Mouse (Mus musculus) hindbrain, embryonic 12.5 days (tissue): ENCODE measurements around the gene C2cd2l. TPM values are rescaled to one million over a fixed set of nuclear protein-coding genes. Genes with fewer than 3 reads are reported as not detected.
"Not testable (repeated sequence)": the region's sequence is repeated elsewhere in the genome, so short reads cannot be mapped to it uniquely, and the experiment has no call there.

ENCODE experiments used
- ATAC-seq: fragments of 200-750 bp; cut with Nextera tagmentation; 2 replicates; pipeline ENCODE4 v1.8.0; 2017; ENCODE audit warnings: moderate TSS enrichment; ENCODE audit not compliant: low FRiP score
- H3K27ac ChIP-seq: fragments of 300-500 bp; sonication (generic); 2 replicates; pipeline ENCODE4 v1.5.1; 2016; ENCODE audit warnings: mild to moderate bottlenecking
- H3K27me3 ChIP-seq: fragments of 300-500 bp; sonication (generic); 2 replicates; pipeline ENCODE4 v1.6.1; 2016; ENCODE audit warnings: mild to moderate bottlenecking
- H3K36me3 ChIP-seq: fragments of 300-500 bp; sonication (generic); 2 replicates; pipeline ENCODE4 v1.6.1; 2016; ENCODE audit warnings: mild to moderate bottlenecking
- H3K4me1 ChIP-seq: fragments of 300-500 bp; sonication (generic); 2 replicates; pipeline ENCODE4 v1.6.1; 2016
- H3K4me2 ChIP-seq: fragments of 300-500 bp; sonication (generic); replicated peaks from 2 replicates; pipeline ENCODE4 v1.6.1; 2016; ENCODE audit warnings: mild to moderate bottlenecking
- H3K4me3 ChIP-seq: fragments of 300-500 bp; sonication (generic); 2 replicates; pipeline ENCODE4 v1.5.1; 2016; ENCODE audit warnings: mild to moderate bottlenecking
- H3K9ac ChIP-seq: fragments of 300-500 bp; sonication (generic); 2 replicates; pipeline ENCODE4 v1.6.1; 2016; ENCODE audit warnings: mild to moderate bottlenecking, moderate library complexity
- H3K9me3 ChIP-seq: fragments of 300-500 bp; sonication (generic); replicated peaks from 2 replicates; pipeline ENCODE4 v1.6.1; 2016; ENCODE audit warnings: mild to moderate bottlenecking
- WGBS: fragments of 180-500 bp; shearing (Covaris S2); methylation state at CpG from one replicate; pipeline ENCODE4 v1.1.7; 2016; 5-methylcytosine and 5-hydroxymethylcytosine counted together
- polyA plus RNA-seq: library from polyadenylated mRNA; unstranded; fragments of >200 nt; fragmentation: Nextera tagmentation; extraction: Ambion mirVana; gene quantifications from 2 replicates; pipeline ENCODE4 v1.2.1, GENCODE M21; 2016

Gene C2cd2l
- polyA plus RNA-seq, 1 experiment from 2014 or later = 22.2 TPM

DNA sequence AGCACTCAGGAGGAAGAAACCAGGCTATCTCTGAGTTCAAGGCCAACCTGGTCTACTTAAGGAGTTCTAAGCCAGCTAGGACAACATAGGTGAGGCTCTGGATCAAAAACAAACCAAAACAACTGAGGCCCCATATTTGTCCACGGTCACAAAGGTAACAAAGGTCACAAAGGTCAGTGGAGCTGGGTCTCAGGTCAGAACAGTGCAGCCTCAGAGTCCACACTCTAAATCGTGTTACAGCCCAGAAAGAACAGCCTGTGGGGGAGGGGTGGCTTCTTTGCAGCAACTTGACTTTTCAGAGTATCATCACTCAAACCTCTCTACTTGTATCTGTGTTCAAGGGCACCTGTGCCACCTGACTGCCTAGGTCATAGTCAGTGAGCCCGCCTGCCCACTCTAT is 10.3 kb downstream of the C2cd2l start:
- H3K27ac ChIP-seq = no peak overlapping the region
- peaks cover 9% of the 10 kb centered on the region; the same call in 1 of the 2 replicates for H3K27me3 ChIP-seq
- H3K36me3 ChIP-seq = peaks cover 27% of the 10 kb centered on the region
- no peaks in the 10 kb centered on the region for H3K9me3 ChIP-seq
- no peak overlapping the region for H3K9ac ChIP-seq
- ATAC-seq = no peak
- no peak overlapping the region for H3K4me2 ChIP-seq
- WGBS = 68% methylated on average over 3 of the region's 3 CpGs
- H3K4me1 ChIP-seq = peaks cover 15% of the 10 kb centered on the region
- H3K4me3 ChIP-seq = no peak overlapping the region

DNA sequence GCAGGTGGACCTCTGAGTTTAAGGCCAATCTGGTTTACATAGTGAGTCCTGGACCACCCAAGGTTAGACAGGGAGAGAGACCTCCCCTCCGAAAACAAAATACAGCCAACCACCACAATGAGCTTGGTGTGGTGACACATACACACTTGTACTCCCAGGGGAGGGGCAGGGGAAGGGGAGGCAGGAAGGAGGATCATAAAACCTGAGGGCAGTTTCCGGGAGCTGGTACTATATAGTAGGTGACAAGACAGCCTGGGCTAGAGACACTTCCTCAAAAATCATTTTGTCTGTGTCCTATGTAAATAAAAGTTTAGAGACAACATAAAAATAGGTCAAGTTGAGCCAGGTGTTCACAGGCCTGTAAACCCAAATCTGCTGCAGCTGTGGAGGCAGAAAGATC is 12.8 kb downstream of the C2cd2l start:
- Histone ChIP-seq H3K9ac (no peak overlapping the region), H3K36me3 (peaks cover 10% of the 10 kb centered on the region), H3K4me1 (peaks cover 20% of the 10 kb centered on the region), H3K9me3 (no peaks in the 10 kb centered on the region), H3K27me3 (peaks cover 9% of the 10 kb centered on the region; the same call in 1 of the 2 replicates), H3K4me3 (no peak overlapping the region), H3K27ac (no peak overlapping the region), H3K4me2 (no peak overlapping the region)
- WGBS = 92% methylated on average over 2 of the region's 2 CpGs
- ATAC-seq = no peak

DNA sequence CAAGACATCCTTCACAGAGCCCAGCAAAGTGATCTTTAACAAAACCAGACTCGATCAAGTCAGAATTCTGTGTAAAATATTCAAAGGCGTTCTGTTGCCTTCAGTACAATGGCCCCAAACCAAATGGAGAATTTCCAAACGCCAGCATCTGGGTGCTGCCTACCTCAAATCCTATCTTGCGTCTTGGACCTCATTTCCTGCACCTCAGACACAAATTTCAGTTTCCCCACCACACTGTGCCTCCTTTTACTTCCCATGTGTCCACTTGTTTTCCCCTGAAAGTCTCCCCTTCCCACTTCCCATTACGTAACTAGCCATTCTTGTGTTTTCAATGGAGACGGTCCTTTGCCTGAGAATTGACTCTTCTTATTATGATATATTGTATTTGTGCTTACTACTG is 13.6 kb downstream of the C2cd2l start:
- peaks cover 16% of the 10 kb centered on the region for H3K4me1 ChIP-seq
- 91% methylated on average over 6 of the region's 6 CpGs for WGBS

DNA sequence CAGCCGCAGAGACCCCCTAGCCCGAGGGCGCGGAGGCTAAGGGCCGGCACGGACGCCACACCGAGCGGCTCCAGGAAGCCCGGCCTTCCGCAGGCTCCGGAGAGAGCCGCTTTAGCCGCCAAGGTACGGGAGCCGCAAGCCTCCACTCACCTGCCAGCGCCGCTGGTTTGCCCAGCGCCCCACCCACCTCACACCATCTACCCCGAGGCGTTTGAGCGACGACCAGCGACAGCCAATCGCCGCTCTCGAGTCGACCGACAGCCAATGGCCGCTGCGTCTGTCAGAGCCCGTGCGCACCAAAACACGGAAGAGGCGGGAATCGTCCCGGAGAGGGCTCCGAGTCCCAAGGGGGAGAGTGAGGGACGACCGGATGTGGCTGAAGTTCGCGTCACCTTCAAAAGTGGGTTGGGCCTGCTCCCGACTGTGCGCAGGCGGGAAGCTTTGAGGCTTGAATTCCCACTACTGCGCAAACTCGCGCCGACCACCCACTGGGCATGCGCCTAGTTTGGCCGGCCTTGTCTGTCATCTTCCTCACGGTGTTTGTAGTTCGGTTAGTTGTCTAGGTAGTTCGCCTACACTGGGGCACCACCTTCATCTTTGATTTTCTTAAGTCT is 14.5 kb downstream of the C2cd2l start, which contains the start of gene Hinfp:
Hinfp (minus strand) TSS at position 206 of the 614 bp plus-strand sequence.
- under 1% methylated on average over 52 of the region's 54 CpGs for WGBS
- Histone ChIP-seq H3K9me3 (no peaks in the 10 kb centered on the region), H3K9ac (peak within 1 kb of the TSS; percentile 95), H3K4me1 (peaks cover 8% of the 10 kb centered on the region), H3K36me3 (peaks cover 20% of the 10 kb centered on the region), H3K27me3 (no peaks in the 10 kb centered on the region), H3K4me2 (peak within 1 kb of the TSS; percentile 58), H3K4me3 (peak within 1 kb of the TSS; percentile 95), H3K27ac (peak within 1 kb of the TSS; percentile 84)
- ATAC-seq = peak; percentile 99

More for the DNA sequence above, 13.6 kb downstream of the C2cd2l start:
- Histone ChIP-seq H3K27ac (no peak overlapping the region), H3K9ac (no peak overlapping the region), H3K4me2 (no peak overlapping the region), H3K36me3 (peaks cover 16% of the 10 kb centered on the region), H3K27me3 (peaks cover 6% of the 10 kb centered on the region; the same call in 1 of the 2 replicates), H3K9me3 (no peaks in the 10 kb centered on the region), H3K4me3 (no peak overlapping the region)
- no peak for ATAC-seq

DNA sequence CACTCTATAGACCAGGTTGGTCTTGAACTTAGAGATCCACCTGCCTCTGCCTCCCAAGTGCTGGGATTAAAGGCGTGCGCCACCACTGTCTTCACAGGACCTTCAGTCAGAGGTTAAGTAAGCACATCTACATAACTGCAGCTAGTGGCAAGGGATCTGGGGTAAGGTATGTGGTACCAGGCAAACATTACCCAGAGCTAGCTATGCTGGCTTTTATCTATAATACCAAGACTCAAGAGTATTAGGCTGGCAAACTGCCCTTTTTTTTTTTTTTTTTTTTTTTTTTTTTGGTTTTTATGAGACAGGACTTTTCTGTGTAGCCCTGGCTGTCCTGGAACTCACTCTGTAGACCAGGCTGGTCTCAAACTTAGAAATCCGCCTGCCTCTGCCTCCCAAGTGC is 20.1 kb downstream of the C2cd2l start:
- H3K27ac ChIP-seq, H3K9ac ChIP-seq, H3K4me3 ChIP-seq, H3K27me3 ChIP-seq, H3K4me1 ChIP-seq, ATAC-seq, H3K4me2 ChIP-seq, H3K9me3 ChIP-seq: not testable (repeated sequence)
- WGBS = 99% methylated on average over 3 of the region's 3 CpGs
- peaks cover 71% of the 10 kb centered on the region for H3K36me3 ChIP-seq

DNA sequence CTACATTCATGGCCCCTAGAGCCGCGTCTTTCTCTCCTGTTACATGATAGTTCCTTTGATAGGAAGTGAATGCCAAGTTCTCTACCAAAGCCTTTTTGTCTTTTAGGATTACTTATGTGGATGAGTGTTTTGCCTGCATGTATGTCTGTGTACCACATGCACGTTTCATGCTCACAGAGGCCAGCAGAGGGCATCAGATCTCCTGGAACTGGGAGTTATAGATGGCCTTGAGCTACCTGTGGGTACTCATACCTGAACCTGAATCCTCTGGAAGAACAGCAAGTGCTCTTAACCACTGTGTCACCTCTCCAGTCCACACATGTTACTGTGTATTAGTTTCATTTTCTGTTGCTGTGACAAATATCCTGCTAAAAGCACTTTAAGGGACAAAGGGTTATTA is 27.6 kb downstream of the C2cd2l start:
- Histone ChIP-seq H3K4me2 (no peak overlapping the region), H3K4me1 (peaks cover 12% of the 10 kb centered on the region), H3K9me3 (no peaks in the 10 kb centered on the region), H3K4me3 (no peak overlapping the region), H3K9ac (no peak overlapping the region), H3K36me3 (peaks cover 68% of the 10 kb centered on the region), H3K27ac (no peak overlapping the region), H3K27me3 (no peaks in the 10 kb centered on the region)
- no peak for ATAC-seq
- 69% methylated on average over 3 of the region's 3 CpGs for WGBS

DNA sequence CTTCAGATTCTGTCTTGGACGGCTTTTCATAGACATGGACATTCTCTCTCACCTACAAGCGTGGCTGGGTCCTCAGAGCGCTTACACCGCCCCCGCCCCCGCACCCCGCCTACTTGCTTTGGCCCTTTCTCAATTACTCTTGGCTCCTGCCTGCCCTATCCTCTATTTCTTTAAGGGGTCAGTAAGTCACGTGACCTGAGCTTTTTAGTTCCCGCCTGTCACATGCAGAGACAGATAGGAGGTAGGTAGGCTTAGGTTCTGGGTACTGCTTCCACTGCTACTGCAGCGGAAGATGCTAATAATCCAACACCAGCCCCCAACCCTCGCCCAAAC is 31.2 kb downstream of the C2cd2l start:
- H3K4me1 ChIP-seq = peaks cover 27% of the 10 kb centered on the region
- H3K36me3 ChIP-seq = peaks cover 35% of the 10 kb centered on the region
- H3K9ac ChIP-seq = no peak overlapping the region
- peak overlapping the region; percentile 74; the same call in 1 of the 2 replicates for H3K27ac ChIP-seq
- peak overlapping the region; percentile 90 for H3K4me2 ChIP-seq
- peak overlapping the region; percentile 71 for H3K4me3 ChIP-seq
- H3K27me3 ChIP-seq = peaks cover 16% of the 10 kb centered on the region
- H3K9me3 ChIP-seq = no peaks in the 10 kb centered on the region
- WGBS = 6% methylated on average over 11 of the region's 11 CpGs
- peak; percentile 8; the same call in 1 of the 2 replicates for ATAC-seq

DNA sequence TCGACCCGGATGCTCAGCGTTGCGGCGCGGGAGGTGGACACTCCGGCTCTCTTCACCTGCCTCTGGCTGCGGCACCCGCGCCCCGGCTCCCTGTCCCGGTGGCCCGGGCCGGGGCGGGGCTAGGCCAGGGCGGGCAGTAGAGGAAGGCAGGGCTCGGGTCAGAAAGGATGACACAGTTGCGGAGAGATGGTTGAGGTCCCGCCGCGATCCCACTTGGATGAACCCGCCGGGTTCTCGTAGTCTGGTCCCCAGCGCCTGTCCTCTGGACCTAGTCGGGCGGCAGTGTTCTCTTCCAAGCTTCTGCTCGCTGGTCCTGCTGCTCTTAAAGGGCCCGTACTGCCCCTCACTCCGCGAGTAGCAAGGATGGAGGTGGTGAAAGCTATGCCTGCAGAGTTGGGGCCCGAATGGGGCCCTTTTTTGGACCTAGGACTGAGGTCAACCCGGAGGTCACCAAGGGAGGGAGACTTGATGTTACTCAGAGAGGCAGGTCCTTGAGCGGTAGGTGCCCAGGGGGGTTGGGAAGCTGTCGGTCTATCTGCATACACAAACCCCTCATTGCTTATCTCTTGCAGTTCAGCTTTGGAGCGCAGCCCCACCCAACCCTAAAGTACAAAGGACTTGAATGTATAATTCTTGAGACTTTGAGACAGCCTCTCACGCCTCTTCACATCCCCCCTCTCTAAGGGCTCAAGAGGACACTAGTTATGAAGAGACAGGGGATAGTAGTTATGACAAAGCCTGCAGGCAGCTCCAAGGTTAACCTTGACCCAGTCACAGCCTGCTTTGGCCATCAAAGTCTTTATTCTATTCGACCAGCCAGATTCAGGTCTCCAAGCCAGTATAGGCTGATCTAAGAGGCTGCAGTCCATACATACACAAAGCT is 31.8 kb downstream of the C2cd2l start, which contains the start of gene Abcg4:
Abcg4 (minus strand) TSS at position 540 of the 883 bp plus-strand sequence.
- 1% methylated on average over 36 of the region's 38 CpGs for WGBS

DNA sequence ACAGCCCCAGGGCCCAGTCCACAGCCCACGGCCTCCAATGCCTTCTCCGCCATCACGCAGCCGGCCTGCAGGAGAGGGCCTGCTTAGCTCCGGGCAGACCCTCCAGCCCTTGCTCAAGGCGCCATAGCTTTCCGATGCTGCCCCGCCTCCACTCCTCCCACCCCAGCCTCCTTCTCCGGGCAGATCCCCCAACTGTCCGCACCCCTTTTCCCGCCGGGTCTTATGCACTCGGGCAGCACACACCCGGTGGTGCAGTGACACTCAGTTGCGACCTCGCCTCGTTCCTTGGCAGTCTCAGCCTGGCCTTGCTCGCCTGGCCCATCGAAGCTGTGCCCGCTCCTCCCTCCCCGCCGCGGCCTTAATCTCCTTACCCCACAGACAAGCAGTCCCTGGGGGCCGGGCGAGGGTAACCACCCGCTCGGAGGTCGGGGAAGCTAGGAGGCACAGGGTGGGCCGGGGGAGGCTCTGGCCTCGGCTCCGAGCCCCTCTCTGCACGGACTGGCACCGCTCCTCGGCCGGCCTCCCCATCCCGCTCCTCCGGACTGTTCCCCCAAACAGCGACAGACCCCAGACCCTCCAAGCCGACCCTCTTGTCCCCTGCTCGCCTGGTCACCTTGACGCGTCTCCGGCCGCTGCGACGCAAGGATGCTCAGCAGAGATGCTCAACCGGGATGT is 32.5 kb downstream of the C2cd2l start:
- Histone ChIP-seq H3K36me3 (peaks cover 21% of the 10 kb centered on the region), H3K27me3 (peaks cover 16% of the 10 kb centered on the region), H3K27ac (peak overlapping the region; percentile 74), H3K4me2 (peak overlapping the region; percentile 90), H3K9me3 (no peaks in the 10 kb centered on the region), H3K9ac (peak overlapping the region; percentile 85), H3K4me3 (peak overlapping the region; percentile 71), H3K4me1 (peaks cover 27% of the 10 kb centered on the region)
- peak; percentile 65 for ATAC-seq
- under 1% methylated on average over 46 of the region's 47 CpGs for WGBS

More for the DNA sequence above, 31.8 kb downstream of the C2cd2l start, which contains the start of gene Abcg4:
- Histone ChIP-seq H3K27ac (peak within 1 kb of the TSS; percentile 74), H3K9ac (peak within 1 kb of the TSS; percentile 85), H3K4me1 (peaks cover 27% of the 10 kb centered on the region), H3K36me3 (peaks cover 29% of the 10 kb centered on the region), H3K9me3 (no peaks in the 10 kb centered on the region), H3K4me2 (peak within 1 kb of the TSS; percentile 90), H3K27me3 (peaks cover 16% of the 10 kb centered on the region), H3K4me3 (peak within 1 kb of the TSS; percentile 71)
- ATAC-seq = peak; percentile 76

DNA sequence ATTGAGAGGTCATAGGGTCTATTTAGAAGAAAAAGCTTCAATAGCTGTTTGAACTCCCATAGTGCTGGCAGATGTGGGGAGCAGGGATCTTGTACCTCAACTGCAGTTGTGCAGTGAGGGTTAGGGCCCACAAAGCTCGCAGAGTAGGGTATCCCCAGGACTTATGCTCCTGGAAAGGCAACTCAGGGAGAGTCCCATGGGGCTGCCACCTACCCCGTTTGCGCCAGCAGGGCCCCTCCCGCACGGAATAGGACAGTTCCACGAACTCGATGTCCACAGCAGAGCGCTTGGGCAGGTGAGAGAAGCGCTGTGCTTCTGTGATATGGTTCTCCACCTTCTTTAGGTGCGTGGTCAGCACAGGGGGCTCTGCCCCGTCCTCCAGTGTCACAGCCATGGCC is 33.1 kb downstream of the C2cd2l start:
- WGBS = 6% methylated on average over 11 of the region's 11 CpGs
- Histone ChIP-seq H3K4me3 (peak overlapping the region; percentile 71), H3K4me2 (peak overlapping the region; percentile 90), H3K27me3 (peaks cover 16% of the 10 kb centered on the region), H3K9ac (peak overlapping the region; percentile 85), H3K27ac (0 out of 2 replicates have a peak overlapping the region, but pooled peaks have one; percentile 8), H3K36me3 (peaks cover 17% of the 10 kb centered on the region), H3K9me3 (no peaks in the 10 kb centered on the region), H3K4me1 (peaks cover 27% of the 10 kb centered on the region)
- peak; percentile 12; the same call in 1 of the 2 replicates for ATAC-seq

DNA sequence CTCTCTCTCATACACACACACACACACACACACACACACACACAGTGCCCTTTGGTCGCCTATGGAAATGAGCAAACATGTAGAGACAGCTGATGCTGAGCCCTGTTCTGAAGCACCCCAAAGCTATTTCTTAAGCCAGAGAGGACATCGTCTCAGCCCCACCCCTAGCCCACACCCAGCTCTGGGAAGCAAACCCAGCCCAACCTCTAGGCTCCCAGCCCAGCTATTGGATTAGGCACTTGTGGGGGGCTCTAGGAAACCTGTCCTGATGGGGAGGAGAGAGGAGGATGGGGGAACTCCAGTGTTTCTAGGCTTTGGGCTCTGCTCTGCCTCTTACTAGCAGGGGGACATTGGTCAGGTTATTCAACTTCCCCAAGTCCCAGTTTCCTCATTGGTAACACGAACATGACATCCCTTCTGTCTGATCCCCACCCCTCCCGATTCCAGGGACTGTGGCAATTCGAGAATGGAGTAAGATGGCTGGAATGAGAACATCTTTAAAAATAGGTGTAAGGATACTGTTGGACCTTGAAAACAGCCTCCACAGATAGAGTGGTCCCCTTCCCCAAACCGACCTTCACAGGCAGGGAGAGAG is 33.7 kb downstream of the C2cd2l start:
- peak overlapping the region; percentile 90 for H3K4me2 ChIP-seq
- 9% methylated on average over 6 of the region's 6 CpGs for WGBS
- peak overlapping the region; percentile 85 for H3K9ac ChIP-seq
- no peak overlapping the region for H3K27ac ChIP-seq
- no peaks in the 10 kb centered on the region for H3K9me3 ChIP-seq
- peak overlapping the region; percentile 71 for H3K4me3 ChIP-seq
- peaks cover 16% of the 10 kb centered on the region for H3K36me3 ChIP-seq
- ATAC-seq = no peak
- H3K4me1 ChIP-seq = peaks cover 27% of the 10 kb centered on the region
- H3K27me3 ChIP-seq = peaks cover 16% of the 10 kb centered on the region
